Mouse (Mus musculus) forebrain, embryonic 12.5 days (tissue): ENCODE measurements at regions not wholly inside any gene's neighbourhood (a gene's known extent, or its start where the extent isn't known, plus 50 kb on each side); places are given as distances from the start of the nearest gene placed in this dataset.

ENCODE experiments used
- ATAC-seq: fragments of 200-750 bp; cut with Nextera tagmentation; 2 replicates; pipeline ENCODE4 v1.8.0; 2017; ENCODE audit warnings: moderate TSS enrichment; ENCODE audit not compliant: low FRiP score
- H3K27ac ChIP-seq: fragments of 300-500 bp; sonication (generic); 2 replicates; pipeline ENCODE4 v1.5.1; 2016; ENCODE audit warnings: mild to moderate bottlenecking
- H3K27me3 ChIP-seq: fragments of 300-500 bp; sonication (generic); 2 replicates; pipeline ENCODE4 v1.6.1; 2016; ENCODE audit warnings: mild to moderate bottlenecking
- H3K36me3 ChIP-seq: fragments of 300-500 bp; sonication (generic); replicated peaks from 2 replicates; pipeline ENCODE4 v1.6.1; 2016; ENCODE audit warnings: mild to moderate bottlenecking
- H3K4me1 ChIP-seq: fragments of 300-500 bp; sonication (generic); 2 replicates; pipeline ENCODE4 v1.6.1; 2016
- H3K4me2 ChIP-seq: fragments of 300-500 bp; sonication (generic); 2 replicates; pipeline ENCODE4 v1.6.1; 2016; ENCODE audit warnings: mild to moderate bottlenecking, moderate library complexity
- H3K4me3 ChIP-seq: fragments of 300-500 bp; sonication (generic); replicated peaks from 2 replicates; pipeline ENCODE4 v1.5.1; 2016; ENCODE audit warnings: mild to moderate bottlenecking
- H3K9ac ChIP-seq: fragments of 300-500 bp; sonication (generic); 2 replicates; pipeline ENCODE4 v1.6.1; 2016; ENCODE audit warnings: mild to moderate bottlenecking
- H3K9me3 ChIP-seq: fragments of 300-500 bp; sonication (generic); 2 replicates; pipeline ENCODE4 v1.6.1; 2016
- WGBS: fragments of 180-500 bp; shearing (Covaris S2); methylation state at CpG from one replicate; pipeline ENCODE4 v1.1.7; 2016; 5-methylcytosine and 5-hydroxymethylcytosine counted together

- H3K27me3 ChIP-seq, result no peaks in the 10 kb centered on the region
- no peak overlapping the region for H3K4me2 ChIP-seq
- no peaks in the 10 kb centered on the region for H3K9me3 ChIP-seq
- no peaks in the 10 kb centered on the region for H3K36me3 ChIP-seq
- H3K27ac ChIP-seq, result no peak overlapping the region
- no peak overlapping the region for H3K9ac ChIP-seq
- H3K4me1 ChIP-seq, result no peaks in the 10 kb centered on the region
- ATAC-seq, result no peak
- 77% methylated on average over 2 of the region's 2 CpGs for WGBS
- H3K4me3 ChIP-seq, result no peak overlapping the region
Measured at GRCm38 (mm10) chr2:142964340-142964739, 63.0 kb upstream of the Kif16b start.

GRCm38 (mm10) chr2:142967250-142967649 is 65.9 kb upstream of the Kif16b start:
- WGBS, result 26% methylated on average over 4 of the region's 4 CpGs
- no peaks in the 10 kb centered on the region for H3K4me1 ChIP-seq
- H3K9ac ChIP-seq, result no peak overlapping the region
- H3K4me2 ChIP-seq, result no peak overlapping the region
- ATAC-seq, result no peak
- H3K27ac ChIP-seq, result no peak overlapping the region
- no peaks in the 10 kb centered on the region for H3K9me3 ChIP-seq
- H3K36me3 ChIP-seq, result no peaks in the 10 kb centered on the region
- no peak overlapping the region for H3K4me3 ChIP-seq
- H3K27me3 ChIP-seq, result no peaks in the 10 kb centered on the region

- Histone ChIP-seq H3K4me3 (no peak overlapping the region), H3K4me1 (peaks cover 6% of the 10 kb centered on the region), H3K9ac (no peak overlapping the region), H3K9me3 (no peaks in the 10 kb centered on the region), H3K36me3 (no peaks in the 10 kb centered on the region), H3K27ac (no peak overlapping the region), H3K4me2 (no peak overlapping the region), H3K27me3 (no peaks in the 10 kb centered on the region)
- WGBS, result 48% methylated on average over 4 of the region's 4 CpGs
- peak; percentile 91 for ATAC-seq
Measured at GRCm38 (mm10) chr2:142980771-142981170, 79.4 kb upstream of the Kif16b start.

- peaks cover 4% of the 10 kb centered on the region; the same call in 1 of the 2 replicates for H3K4me1 ChIP-seq
- no peak overlapping the region for H3K9ac ChIP-seq
- 39% methylated on average over 3 of the region's 3 CpGs for WGBS
- no peak overlapping the region for H3K27ac ChIP-seq
- no peak overlapping the region for H3K4me2 ChIP-seq
- no peak; the same call in 1 of the 2 replicates for ATAC-seq
- H3K27me3 ChIP-seq, result no peaks in the 10 kb centered on the region
- H3K4me3 ChIP-seq, result no peak overlapping the region
- no peaks in the 10 kb centered on the region for H3K36me3 ChIP-seq
- H3K9me3 ChIP-seq, result no peaks in the 10 kb centered on the region
Measured at GRCm38 (mm10) chr2:142988691-142989090, 74.1 kb upstream of the Snrpb2 start.

GRCm38 (mm10) chr2:142996088-142996487 is 66.8 kb upstream of the Snrpb2 start:
- Histone ChIP-seq H3K27ac (no peak overlapping the region), H3K4me2 (no peak overlapping the region), H3K36me3 (no peaks in the 10 kb centered on the region), H3K4me1 (no peaks in the 10 kb centered on the region), H3K9me3 (no peaks in the 10 kb centered on the region), H3K27me3 (no peaks in the 10 kb centered on the region), H3K9ac (no peak overlapping the region), H3K4me3 (no peak overlapping the region)
- no peak for ATAC-seq

GRCm38 (mm10) chr2:143002874-143003273 is 60.0 kb upstream of the Snrpb2 start:
- no peak overlapping the region for H3K9ac ChIP-seq
- H3K4me1 ChIP-seq, result no peaks in the 10 kb centered on the region
- H3K4me2 ChIP-seq, result no peak overlapping the region
- H3K9me3 ChIP-seq, result no peaks in the 10 kb centered on the region
- WGBS, result 67% methylated on average over 6 of the region's 6 CpGs
- H3K27ac ChIP-seq, result no peak overlapping the region
- ATAC-seq, result no peak
- H3K4me3 ChIP-seq, result no peak overlapping the region
- no peaks in the 10 kb centered on the region for H3K36me3 ChIP-seq
- H3K27me3 ChIP-seq, result no peaks in the 10 kb centered on the region

- no peaks in the 10 kb centered on the region for H3K36me3 ChIP-seq
- 40% methylated on average over 3 of the region's 3 CpGs for WGBS
- no peak overlapping the region for H3K4me3 ChIP-seq
- no peak overlapping the region for H3K27ac ChIP-seq
- no peaks in the 10 kb centered on the region for H3K9me3 ChIP-seq
- H3K4me1 ChIP-seq, result no peaks in the 10 kb centered on the region
- no peaks in the 10 kb centered on the region for H3K27me3 ChIP-seq
- H3K4me2 ChIP-seq, result no peak overlapping the region
- ATAC-seq, result no peak
- H3K9ac ChIP-seq, result no peak overlapping the region
Measured at GRCm38 (mm10) chr2:143003341-143003740, 59.5 kb upstream of the Snrpb2 start.

GRCm38 (mm10) chr2:143011380-143011779 is 51.5 kb upstream of the Snrpb2 start:
- WGBS, result 55% methylated on average over 8 of the region's 8 CpGs
- Histone ChIP-seq H3K9me3 (no peaks in the 10 kb centered on the region), H3K4me2 (no peak overlapping the region), H3K36me3 (no peaks in the 10 kb centered on the region), H3K4me1 (no peaks in the 10 kb centered on the region), H3K4me3 (no peak overlapping the region), H3K9ac (no peak overlapping the region), H3K27ac (no peak overlapping the region), H3K27me3 (no peaks in the 10 kb centered on the region)
- ATAC-seq, result no peak
